Mouse (Mus musculus): ENCODE data around the gene Zswim2. TPM values are rescaled to one million over a fixed set of nuclear protein-coding genes. Genes with fewer than 3 reads are reported as not detected.

The Zswim2 gene
- polyA plus RNA-seq, 1 experiment = not detected

- Histone ChIP-seq H3K36me3 (ENCODE audit: control insufficient read depth) (no peaks in the 10 kb centered on the region), H3K27me3 (ENCODE audit: control insufficient read depth) (no peaks in the 10 kb centered on the region), H3K4me3 (replicated peaks) (no peak overlapping the region), H3K9me3 (ENCODE audit: control insufficient read depth, low read length) (no peaks in the 10 kb centered on the region), H3K4me1 (ENCODE audit: control insufficient read depth) (no peaks in the 10 kb centered on the region)
- no peak for TF ChIP-seq GATA1 (IDR thresholded peaks at IDR 0.05; ENCODE audit: low read length)
Measured at GRCm38 (mm10) chr2:83929478-83930088, 11.4 kb downstream of the Zswim2 start.

GRCm38 (mm10) chr2:83901896-83902540, 39.0 kb downstream of the Zswim2 start:
- no peaks in the 10 kb centered on the region for H3K4me1 ChIP-seq (ENCODE audit: control insufficient read depth)
- no peak overlapping the region for H3K4me3 ChIP-seq (replicated peaks)
- H3K9me3 ChIP-seq (ENCODE audit: control insufficient read depth, low read length) = no peaks in the 10 kb centered on the region
- H3K27me3 ChIP-seq (ENCODE audit: control insufficient read depth) = no peaks in the 10 kb centered on the region
- no peaks in the 10 kb centered on the region for H3K36me3 ChIP-seq (ENCODE audit: control insufficient read depth)
- TF ChIP-seq GATA1 (IDR thresholded peaks at IDR 0.05; ENCODE audit: low read length) = no peak
- TF ChIP-seq TAL1 (IDR thresholded peaks at IDR 0.05; ENCODE audit: low read length) = no peak

DNA sequence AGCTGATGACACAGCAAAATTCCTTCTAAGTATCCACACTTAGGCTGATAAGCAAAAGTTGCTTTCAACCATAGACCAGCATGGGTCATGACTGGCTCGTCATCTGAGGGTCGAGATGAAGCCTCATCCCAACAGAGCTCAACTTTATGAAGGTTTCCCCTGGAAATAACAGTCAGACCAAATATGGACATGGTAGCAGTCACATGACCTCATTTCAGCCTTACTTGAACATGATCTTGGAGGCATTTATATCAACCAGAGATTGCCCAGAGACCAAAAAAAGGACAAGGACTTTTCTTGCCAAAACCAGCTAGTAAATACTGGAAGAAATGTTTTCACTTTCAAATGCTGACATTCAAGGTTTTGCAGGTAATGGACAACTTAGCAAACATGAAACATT, 47.3 kb downstream of the Zswim2 start:
- H3K4me1 ChIP-seq (ENCODE audit: control insufficient read depth) = no peaks in the 10 kb centered on the region
- no peaks in the 10 kb centered on the region for H3K27me3 ChIP-seq (ENCODE audit: control insufficient read depth)
- no peaks in the 10 kb centered on the region for H3K9me3 ChIP-seq (ENCODE audit: control insufficient read depth, low read length)
- no peak overlapping the region for H3K4me3 ChIP-seq (replicated peaks)
- no peaks in the 10 kb centered on the region for H3K36me3 ChIP-seq (ENCODE audit: control insufficient read depth)
- TF ChIP-seq TAL1 (IDR thresholded peaks at IDR 0.05; ENCODE audit: low read length) (no peak), GATA1 (IDR thresholded peaks at IDR 0.05; ENCODE audit: low read length) (no peak)

DNA sequence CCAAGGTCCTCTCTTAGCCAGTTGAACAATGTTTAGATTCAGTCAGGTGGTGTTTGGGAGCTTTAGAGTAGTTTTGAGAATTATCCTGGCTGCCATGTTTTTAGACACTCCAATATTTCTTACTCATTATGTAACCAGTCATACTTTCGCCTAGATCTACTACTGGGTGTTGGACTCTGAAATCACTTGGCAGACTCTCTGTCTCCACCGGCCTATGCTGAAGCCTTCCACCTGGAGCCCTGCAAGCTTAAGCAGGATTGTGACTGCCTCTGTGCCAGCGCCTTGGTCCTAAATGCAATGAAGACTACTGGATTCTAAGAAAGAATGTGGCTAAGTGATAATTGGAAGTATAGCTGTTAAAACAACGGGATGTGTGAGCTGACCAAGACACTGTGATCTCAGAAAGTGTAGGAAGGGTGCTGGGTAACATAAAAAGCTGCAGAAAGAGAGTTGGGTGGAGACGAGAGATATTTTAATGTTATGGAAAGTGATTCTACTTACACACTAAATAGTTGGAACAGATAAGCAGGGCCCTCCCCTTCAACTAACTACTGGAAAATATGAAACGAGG, 57.1 kb downstream of the Zswim2 start:
- H3K4me1 ChIP-seq (ENCODE audit: control insufficient read depth) = no peaks in the 10 kb centered on the region
- TF ChIP-seq GATA1 (IDR thresholded peaks at IDR 0.05; ENCODE audit: low read length) = no peak
- TF ChIP-seq TAL1 (IDR thresholded peaks at IDR 0.05; ENCODE audit: low read length) = no peak
- no peaks in the 10 kb centered on the region for H3K27me3 ChIP-seq (ENCODE audit: control insufficient read depth)
- no peaks in the 10 kb centered on the region for H3K36me3 ChIP-seq (ENCODE audit: control insufficient read depth)
- H3K9me3 ChIP-seq (ENCODE audit: control insufficient read depth, low read length) = no peaks in the 10 kb centered on the region
- H3K4me3 ChIP-seq (replicated peaks) = no peak overlapping the region

Other genes with a start within 250 kb of the Zswim2 start
- gene Itgav, start 216.8 kb downstream of the Zswim2 start, polyA plus RNA-seq (2012) = 0.03 and 0.08 TPM in 2 replicates
- 0.01 TPM in 1 of 2 replicates, not detected in the other for gene Fam171b, start 128.6 kb downstream of the Zswim2 start, polyA plus RNA-seq (2012)
- gene Gm13698, start 14.5 kb upstream of the Zswim2 start, polyA plus RNA-seq (2012) = 0.05 and 0.11 TPM in 2 replicates
- gene Gm13693, start 20.3 kb upstream of the Zswim2 start, polyA plus RNA-seq (2012) = 0.05 and 0.11 TPM in 2 replicates
- not detected in 2 replicates for gene Gm13695, start 26.1 kb upstream of the Zswim2 start, polyA plus RNA-seq (2012)
- gene Gm13696, start 31.9 kb upstream of the Zswim2 start, polyA plus RNA-seq (2012) = 0.05 and 0.11 TPM in 2 replicates
- gene Gm13694, start 37.7 kb upstream of the Zswim2 start, polyA plus RNA-seq (2012) = 0.05 and 0.11 TPM in 2 replicates
- gene Gm13697, start 43.5 kb upstream of the Zswim2 start, polyA plus RNA-seq (2012) = 0.05 and 0.11 TPM in 2 replicates
- 0.05 and 0.11 TPM in 2 replicates for gene Gm13691, start 49.3 kb upstream of the Zswim2 start, polyA plus RNA-seq (2012)